Mouse (Mus musculus): ENCODE measurements around the gene Alkbh6. TPM values are rescaled to one million over a fixed set of nuclear protein-coding genes. Genes with fewer than 3 reads are reported as not detected.

The Alkbh6 gene
- total RNA-seq, 2 experiments from 2014 or later = 26.5 to 35.5 TPM

DNA sequence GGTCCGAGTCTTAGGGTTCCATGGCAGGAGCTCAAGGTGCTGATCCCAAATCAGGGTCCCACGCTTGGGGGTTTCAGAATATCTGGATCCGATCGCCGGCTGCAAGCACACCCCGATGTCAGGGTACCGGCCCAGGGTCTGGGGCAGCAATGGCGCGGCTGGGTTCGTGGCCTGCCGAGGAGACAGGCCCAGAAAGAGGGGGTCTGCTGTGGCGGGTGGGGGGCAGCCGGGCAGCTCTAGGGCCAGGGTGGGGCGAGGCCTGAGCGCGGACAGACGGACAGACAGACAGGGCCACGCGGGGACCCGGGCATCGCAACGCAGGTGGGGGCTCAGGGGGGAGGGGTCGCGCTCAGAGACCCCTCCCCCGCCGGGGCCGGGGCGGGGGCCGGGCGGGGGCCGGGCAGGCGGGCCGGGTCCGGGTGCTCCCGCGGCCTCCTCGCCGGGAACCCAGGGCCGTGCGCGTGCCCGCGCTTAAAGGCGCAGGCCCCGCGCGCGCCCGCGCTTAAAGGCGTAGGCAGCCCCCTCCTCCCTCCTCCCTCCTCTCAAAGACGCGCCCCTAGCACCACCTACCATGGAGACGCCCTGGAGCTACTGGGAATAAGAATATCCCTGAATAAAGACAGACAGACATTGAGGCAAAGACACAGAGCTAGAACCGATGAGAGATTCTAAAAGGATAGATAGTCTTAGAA is 54.3 kb downstream of the Alkbh6 start, which contains the start of gene Lrfn3:
Gene Lrfn3 (minus strand): TSS at position 121 of the 692 bp plus-strand sequence.
- ATAC-seq (replicated peaks; ENCODE audit: low FRiP score, low TSS enrichment, poor library complexity, severe bottlenecking) = no peak

DNA sequence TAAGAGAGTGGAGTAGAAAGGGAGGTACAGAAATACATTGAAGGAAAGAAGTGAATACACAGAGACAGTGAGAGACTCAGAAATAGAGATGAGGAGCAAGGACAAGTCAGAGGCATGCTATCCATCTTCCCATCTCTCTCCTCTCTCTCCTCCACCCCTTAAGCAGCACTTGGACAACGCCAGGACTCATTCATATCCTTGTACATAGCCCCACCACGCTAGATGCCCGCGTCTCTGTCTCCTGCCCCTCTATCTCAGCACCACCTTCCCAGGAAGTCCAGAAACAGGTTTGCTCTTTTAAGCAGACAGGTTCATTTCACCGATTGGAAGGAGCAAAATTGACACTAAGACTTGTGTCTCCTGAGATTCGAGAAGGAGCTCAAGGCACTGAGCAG is 54.8 kb downstream of the Alkbh6 start:
- ATAC-seq (replicated peaks; ENCODE audit: low FRiP score, low TSS enrichment, poor library complexity, severe bottlenecking) = no peak

Other genes with a start within 250 kb of the Alkbh6 start
- 4.6 and 6.8 TPM in 2 replicates for gene Zfp82, start 235.8 kb upstream of the Alkbh6 start, total RNA-seq (2014; fragmentation: Nextera tagmentation)
- 4.5 and 7.5 TPM in 2 replicates for gene Zfp82, start 235.8 kb upstream of the Alkbh6 start, total RNA-seq (2017)
- 0.79 TPM in 1 of 2 replicates, not detected in the other for gene Gm26920, start 218.3 kb upstream of the Alkbh6 start, total RNA-seq (2014; fragmentation: Nextera tagmentation)
- gene Gm26920, start 218.3 kb upstream of the Alkbh6 start, total RNA-seq (2017) = not detected in 2 replicates
- gene Zfp566, start 218.2 kb upstream of the Alkbh6 start, total RNA-seq (2014; fragmentation: Nextera tagmentation) = 7.1 and 16.8 TPM in 2 replicates
- 5.0 TPM in 2 replicates for gene Zfp566, start 218.2 kb upstream of the Alkbh6 start, total RNA-seq (2017)
- 10.5 and 20.6 TPM in 2 replicates for gene Zfp260, start 213.9 kb upstream of the Alkbh6 start, total RNA-seq (2014; fragmentation: Nextera tagmentation)
- gene Zfp260, start 213.9 kb upstream of the Alkbh6 start, total RNA-seq (2017) = 14.0 and 20.1 TPM in 2 replicates
- gene Zfp382, start 186.8 kb upstream of the Alkbh6 start, total RNA-seq (2014; fragmentation: Nextera tagmentation) = 2.5 and 2.8 TPM in 2 replicates
- 1.6 and 2.4 TPM in 2 replicates for gene Zfp382, start 186.8 kb upstream of the Alkbh6 start, total RNA-seq (2017)
- gene Zfp146, start 139.0 kb upstream of the Alkbh6 start, total RNA-seq (2014; fragmentation: Nextera tagmentation) = 35.9 and 48.9 TPM in 2 replicates
- 103 and 108 TPM in 2 replicates for gene Zfp146, start 139.0 kb upstream of the Alkbh6 start, total RNA-seq (2017)
- gene Cox7a1, start 124.6 kb upstream of the Alkbh6 start, total RNA-seq (2014; fragmentation: Nextera tagmentation) = 6.0 TPM in 1 of 2 replicates, not detected in the other
- gene Cox7a1, start 124.6 kb upstream of the Alkbh6 start, total RNA-seq (2017) = not detected in 2 replicates
- 148 and 186 TPM in 2 replicates for gene Capns1, start 109.9 kb upstream of the Alkbh6 start, total RNA-seq (2014; fragmentation: Nextera tagmentation)
- 123 and 126 TPM in 2 replicates for gene Capns1, start 109.9 kb upstream of the Alkbh6 start, total RNA-seq (2017)
- 91.3 and 106 TPM in 2 replicates for gene Polr2i, start 76.8 kb upstream of the Alkbh6 start, total RNA-seq (2014; fragmentation: Nextera tagmentation)
- 42.0 and 46.5 TPM in 2 replicates for gene Polr2i, start 76.8 kb upstream of the Alkbh6 start, total RNA-seq (2017)
- gene Tbcb, start 76.4 kb upstream of the Alkbh6 start, total RNA-seq (2014; fragmentation: Nextera tagmentation) = 86.4 and 117 TPM in 2 replicates
- 26.2 and 49.4 TPM in 2 replicates for gene Tbcb, start 76.4 kb upstream of the Alkbh6 start, total RNA-seq (2017)
- gene Ovol3, start 73.0 kb upstream of the Alkbh6 start, total RNA-seq (2014; fragmentation: Nextera tagmentation) = not detected in 2 replicates
- gene Ovol3, start 73.0 kb upstream of the Alkbh6 start, total RNA-seq (2017) = not detected in 2 replicates
- not detected in 2 replicates for gene Thap8, start 28.6 kb upstream of the Alkbh6 start, total RNA-seq (2014; fragmentation: Nextera tagmentation)
- 1.6 TPM in 1 of 2 replicates, not detected in the other for gene Thap8, start 28.6 kb upstream of the Alkbh6 start, total RNA-seq (2017)
- gene Wdr62, start 28.3 kb upstream of the Alkbh6 start, total RNA-seq (2014; fragmentation: Nextera tagmentation) = 31.0 and 31.8 TPM in 2 replicates
- 5.1 and 5.5 TPM in 2 replicates for gene Wdr62, start 28.3 kb upstream of the Alkbh6 start, total RNA-seq (2017)
- gene Clip3, start 17.0 kb upstream of the Alkbh6 start, total RNA-seq (2014; fragmentation: Nextera tagmentation) = not detected in 2 replicates
- not detected in 2 replicates for gene Clip3, start 17.0 kb upstream of the Alkbh6 start, total RNA-seq (2017)
- 2.9 TPM in 1 of 2 replicates, not detected in the other for gene Syne4, start 6.1 kb downstream of the Alkbh6 start, total RNA-seq (2014; fragmentation: Nextera tagmentation)
- not detected in 2 replicates for gene Syne4, start 6.1 kb downstream of the Alkbh6 start, total RNA-seq (2017)
- not detected in 2 replicates for gene E130208F15Rik, start 13.0 kb downstream of the Alkbh6 start, total RNA-seq (2014; fragmentation: Nextera tagmentation)
- 3.4 TPM in 1 of 2 replicates, not detected in the other for gene E130208F15Rik, start 13.0 kb downstream of the Alkbh6 start, total RNA-seq (2017)
- 7.3 and 9.2 TPM in 2 replicates for gene Sdhaf1, start 15.2 kb downstream of the Alkbh6 start, total RNA-seq (2014; fragmentation: Nextera tagmentation)
- 7.9 and 8.9 TPM in 2 replicates for gene Sdhaf1, start 15.2 kb downstream of the Alkbh6 start, total RNA-seq (2017)
- gene Lrfn3, start 54.1 kb downstream of the Alkbh6 start, total RNA-seq (2014; fragmentation: Nextera tagmentation) = not detected in 2 replicates
- gene Lrfn3, start 54.1 kb downstream of the Alkbh6 start, total RNA-seq (2017) = not detected in 2 replicates
- 19.3 TPM in 1 of 2 replicates, not detected in the other for gene Tyrobp, start 105.0 kb downstream of the Alkbh6 start, total RNA-seq (2014; fragmentation: Nextera tagmentation)
- gene Tyrobp, start 105.0 kb downstream of the Alkbh6 start, total RNA-seq (2017) = 5.1 and 26.6 TPM in 2 replicates
- 4.3 and 4.4 TPM in 2 replicates for gene Hcst, start 111.1 kb downstream of the Alkbh6 start, total RNA-seq (2014; fragmentation: Nextera tagmentation)
- 3.3 TPM in 1 of 2 replicates, not detected in the other for gene Hcst, start 111.1 kb downstream of the Alkbh6 start, total RNA-seq (2017)
- gene Nfkbid, start 113.0 kb downstream of the Alkbh6 start, total RNA-seq (2014; fragmentation: Nextera tagmentation) = 0.89 and 9.0 TPM in 2 replicates
- gene Nfkbid, start 113.0 kb downstream of the Alkbh6 start, total RNA-seq (2017) = 0.80 and 3.1 TPM in 2 replicates
- gene Aplp1, start 136.8 kb downstream of the Alkbh6 start, total RNA-seq (2014; fragmentation: Nextera tagmentation) = not detected in 2 replicates
- gene Aplp1, start 136.8 kb downstream of the Alkbh6 start, total RNA-seq (2017) = not detected in 2 replicates
- gene Kirrel2, start 149.0 kb downstream of the Alkbh6 start, total RNA-seq (2014; fragmentation: Nextera tagmentation) = not detected in 2 replicates
- not detected in 2 replicates for gene Kirrel2, start 149.0 kb downstream of the Alkbh6 start, total RNA-seq (2017)
- gene Nphs1, start 149.6 kb downstream of the Alkbh6 start, total RNA-seq (2014; fragmentation: Nextera tagmentation) = 1.7 TPM in 1 of 2 replicates, not detected in the other
- 1.9 TPM in 1 of 2 replicates, not detected in the other for gene Nphs1, start 149.6 kb downstream of the Alkbh6 start, total RNA-seq (2017)
- gene Prodh2, start 184.9 kb downstream of the Alkbh6 start, total RNA-seq (2014; fragmentation: Nextera tagmentation) = not detected in 2 replicates
- not detected in 2 replicates for gene Prodh2, start 184.9 kb downstream of the Alkbh6 start, total RNA-seq (2017)
- gene Arhgap33, start 226.3 kb downstream of the Alkbh6 start, total RNA-seq (2014; fragmentation: Nextera tagmentation) = 32.6 and 47.6 TPM in 2 replicates
- gene Arhgap33, start 226.3 kb downstream of the Alkbh6 start, total RNA-seq (2017) = 4.6 and 15.1 TPM in 2 replicates
- gene Hspb6, start 243.5 kb downstream of the Alkbh6 start, total RNA-seq (2014; fragmentation: Nextera tagmentation) = 20.8 and 25.3 TPM in 2 replicates
- gene Hspb6, start 243.5 kb downstream of the Alkbh6 start, total RNA-seq (2017) = 1.2 and 8.1 TPM in 2 replicates
- gene Proser3, start 243.6 kb downstream of the Alkbh6 start, total RNA-seq (2014; fragmentation: Nextera tagmentation) = 16.2 and 17.9 TPM in 2 replicates
- 3.5 and 5.3 TPM in 2 replicates for gene Proser3, start 243.6 kb downstream of the Alkbh6 start, total RNA-seq (2017)

All from megakaryocyte-erythroid progenitor cell, adult 5-6 weeks (primary cell).